Mouse (Mus musculus) lung, adult 18-20 months (tissue): ENCODE data around the gene Acot4.
"Not testable (repeated sequence)": the region's sequence is repeated elsewhere in the genome, so short reads cannot be mapped to it uniquely, and the experiment has no call there.

Source experiments
- DNase-seq, 2 experiments: peaks; one replicate each; pipeline ENCODE4 v3.0.0; 2022; ENCODE audit warnings: mixed read lengths in 2 of 2

Acot4 gene

GRCm38 (mm10) chr12:84038241-84038640 is at the start of gene Acot4:
TSS of gene Acot4 (plus strand) at chr12:84038379.
- DNase-seq: peak; percentile 37 to 42

DNA sequence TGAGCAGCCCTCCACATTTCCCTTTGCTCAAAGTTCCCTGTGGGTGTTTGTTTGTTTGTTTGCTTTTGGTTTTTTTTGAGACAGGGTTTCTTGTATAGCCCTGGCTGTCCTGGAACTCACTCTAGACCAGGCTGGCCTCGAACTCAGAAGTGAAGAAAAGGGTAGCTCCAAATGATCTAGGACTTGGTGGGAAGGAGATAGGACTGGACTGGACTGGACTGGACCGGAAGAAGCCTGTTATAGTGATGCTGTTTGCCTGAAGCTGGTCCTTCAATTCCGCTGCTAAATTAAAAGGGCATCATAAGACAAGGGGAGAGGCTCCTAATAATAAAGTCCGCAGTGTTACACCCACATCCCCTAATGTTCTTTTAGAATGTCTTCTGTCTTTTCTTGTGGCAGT is 49.7 kb upstream of the Acot4 start:
- no peak for DNase-seq

DNA sequence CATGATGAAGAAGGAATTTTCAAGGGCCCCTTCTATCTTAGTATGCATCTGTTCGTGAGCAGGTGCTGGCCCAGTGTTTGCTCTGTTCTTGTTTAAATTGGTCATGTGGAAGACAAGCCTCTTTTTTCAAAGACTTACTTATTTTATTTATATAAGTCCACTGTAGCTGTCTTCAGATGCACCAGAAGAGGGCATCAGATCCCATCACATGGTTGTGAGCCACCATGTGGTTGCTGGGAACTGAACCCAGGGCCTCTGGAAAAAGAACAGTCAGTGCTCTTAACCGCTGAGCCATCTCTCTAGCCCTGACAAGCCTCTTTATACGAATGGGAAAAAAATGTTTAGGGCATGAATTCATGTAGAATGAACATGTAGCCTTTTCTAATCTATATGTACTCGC is 48.8 kb upstream of the Acot4 start:
- DNase-seq: no peak

DNA sequence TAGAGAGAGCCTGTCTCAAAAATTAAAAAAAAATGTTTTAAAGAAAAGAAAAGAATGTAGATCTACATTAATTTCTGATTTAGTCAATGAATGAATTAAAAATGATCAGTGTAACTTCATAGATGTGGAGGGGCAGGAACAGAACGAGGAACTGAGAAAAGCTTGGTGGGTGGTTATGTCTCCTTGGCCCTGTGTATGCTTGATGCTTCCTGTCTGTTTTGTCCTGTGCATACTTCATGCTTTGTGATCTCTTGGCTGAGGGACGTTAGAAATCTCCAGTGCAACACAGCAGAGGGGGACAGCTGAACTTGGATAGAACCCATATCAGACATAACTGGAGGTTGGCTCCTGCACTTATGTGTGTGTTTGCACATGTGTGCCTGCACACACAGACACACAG is 41.0 kb upstream of the Acot4 start:
- no peak for DNase-seq

- DNase-seq: peak in 1 of 2 experiments; percentile 34
These were observed 39.7 kb upstream of the Acot4 start for GRCm38 (mm10) chr12:83998341-83999107.

DNA sequence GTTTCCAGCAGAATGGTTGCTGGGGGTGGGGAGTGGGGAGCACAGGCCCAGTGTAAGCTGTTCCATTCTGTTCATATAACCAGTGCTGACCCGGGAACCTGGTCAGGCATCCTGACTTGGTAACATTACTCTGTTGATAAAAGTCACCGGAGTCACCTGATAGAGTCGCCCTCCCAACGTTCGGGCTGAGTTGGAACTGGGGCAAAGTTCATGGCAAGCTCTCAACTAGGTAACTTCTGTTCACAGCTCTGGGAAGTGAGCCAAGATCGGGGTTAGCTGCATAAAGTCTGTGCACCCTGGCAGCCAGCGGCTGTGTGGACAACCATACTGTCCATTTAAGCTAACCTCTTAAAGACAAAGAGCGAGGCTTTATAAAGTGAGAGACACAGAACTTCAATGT is 38.9 kb upstream of the Acot4 start:
- peak; percentile 80 to 88 for DNase-seq

DNA sequence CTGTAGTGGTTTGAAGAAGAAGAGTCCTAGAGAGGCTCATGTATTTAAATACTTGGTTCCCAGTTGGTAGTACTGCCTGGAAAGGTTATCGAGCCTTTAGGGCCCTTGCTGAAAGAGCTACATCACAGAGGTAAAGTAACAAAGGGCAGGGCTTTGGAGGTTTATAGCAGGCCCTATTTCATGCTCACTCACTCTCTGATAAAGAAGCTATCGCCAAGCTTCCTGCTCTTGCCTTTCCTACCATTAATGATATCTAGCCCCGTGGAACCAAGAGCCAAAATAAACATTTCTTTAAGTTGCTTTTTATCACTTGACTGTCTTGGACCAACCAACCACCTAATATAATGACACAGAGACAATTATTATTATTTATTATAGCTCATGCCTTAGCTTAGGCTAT is 37.8 kb upstream of the Acot4 start:
- DNase-seq: no peak

DNA sequence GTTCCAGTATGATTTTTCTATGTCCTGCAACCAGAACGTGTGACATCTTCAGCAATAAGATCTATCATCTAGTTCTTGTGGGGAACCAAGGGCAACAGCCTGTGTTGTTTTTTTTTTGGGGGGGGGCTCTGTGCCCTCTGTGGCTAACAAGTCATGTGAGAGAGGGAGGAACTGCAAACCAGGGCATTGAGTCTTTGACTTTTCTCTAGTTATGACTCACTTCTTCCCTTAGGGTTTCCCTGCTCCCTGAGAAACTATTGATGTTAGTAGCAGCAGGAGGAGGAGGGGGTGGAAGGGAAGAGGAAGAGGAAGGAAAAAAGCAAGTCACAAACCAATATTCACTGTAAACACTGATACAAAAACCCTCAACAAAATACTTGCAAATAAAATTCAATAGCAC is 34.3 kb upstream of the Acot4 start:
- no peak for DNase-seq

GRCm38 (mm10) chr12:84008251-84008650 is 29.9 kb upstream of the Acot4 start:
- peak; percentile 63 to 68 for DNase-seq

GRCm38 (mm10) chr12:84008729-84009128 is 29.4 kb upstream of the Acot4 start:
- no peak for DNase-seq

DNA sequence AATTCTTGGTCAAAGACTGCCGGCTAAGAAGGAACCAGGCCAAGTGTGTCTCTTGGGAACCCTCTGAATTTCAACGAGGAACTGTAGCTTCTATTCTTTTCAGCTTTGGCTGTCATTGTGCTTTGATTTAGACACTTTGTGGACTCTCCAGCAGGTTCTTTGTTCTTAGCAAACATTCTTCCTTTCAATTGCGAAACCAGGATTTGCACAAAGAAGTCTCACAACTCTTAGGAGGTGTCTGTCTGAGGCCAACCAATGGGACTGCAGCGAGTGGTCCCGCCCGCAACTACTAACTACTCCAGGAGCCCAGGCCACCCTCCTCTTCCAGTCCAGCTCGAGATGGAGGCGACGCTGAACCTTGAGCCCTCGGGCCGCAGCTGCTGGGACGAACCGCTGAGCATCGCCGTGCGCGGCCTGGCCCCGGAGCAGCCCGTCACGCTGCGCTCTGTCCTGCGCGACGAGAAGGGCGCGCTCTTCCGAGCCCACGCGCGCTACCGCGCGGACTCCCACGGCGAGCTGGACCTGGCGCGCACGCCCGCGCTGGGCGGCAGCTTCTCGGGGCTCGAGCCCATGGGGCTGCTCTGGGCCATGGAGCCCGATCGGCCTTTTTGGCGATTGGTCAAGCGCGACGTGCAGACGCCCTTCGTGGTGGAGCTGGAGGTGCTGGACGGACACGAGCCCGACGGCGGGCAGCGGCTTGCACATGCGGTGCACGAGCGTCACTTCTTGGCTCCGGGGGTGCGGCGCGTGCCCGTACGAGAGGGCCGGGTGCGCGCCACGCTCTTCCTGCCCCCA is 28.8 kb upstream of the Acot4 start, which contains the start of gene Acot1:
Gene Acot1 (plus strand): TSS at position 320 of the 795 bp plus-strand sequence.
- peak; percentile 86 to 90 for DNase-seq

DNA sequence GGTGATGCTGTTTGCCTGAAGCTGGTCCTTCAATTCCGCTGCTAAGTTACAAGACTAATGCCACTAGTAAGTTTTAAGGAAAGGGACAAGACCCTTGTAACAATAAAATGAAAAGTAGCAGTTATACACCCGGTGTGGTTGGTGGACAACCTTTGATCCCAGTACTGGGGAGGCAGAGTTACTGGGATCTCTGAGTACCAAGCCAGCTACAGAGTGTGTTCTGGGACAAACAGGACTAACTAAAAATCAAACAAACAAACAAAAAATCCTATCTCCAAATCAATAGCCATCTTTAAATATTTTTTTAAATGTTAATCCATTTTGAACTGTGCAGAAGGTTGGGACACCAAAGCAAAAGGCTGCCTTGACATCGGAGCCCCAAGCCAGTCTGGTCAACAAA is 28.0 kb upstream of the Acot4 start:
- no peak for DNase-seq

GRCm38 (mm10) chr12:84011251-84012040 is 26.7 kb upstream of the Acot4 start:
- DNase-seq: peak; percentile 83 to 88

DNA sequence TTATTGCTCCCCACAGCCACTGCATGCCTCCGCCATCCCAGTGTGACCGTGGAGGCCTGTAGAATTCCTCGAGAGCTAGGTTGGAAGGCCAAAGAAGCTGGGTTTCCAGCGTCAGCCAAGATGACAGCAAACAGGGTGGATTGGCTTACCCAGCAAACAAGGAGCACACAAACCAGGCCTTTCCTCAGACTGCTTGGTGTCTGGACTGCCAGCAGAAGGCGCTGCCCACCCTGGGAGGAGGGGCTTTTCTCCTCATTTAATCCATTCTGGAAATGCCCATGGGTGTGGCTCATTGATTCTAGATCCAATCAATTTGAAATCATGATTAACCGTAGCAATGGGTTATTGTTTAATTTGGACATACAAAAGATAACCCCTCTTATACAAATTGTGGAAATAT is 25.0 kb upstream of the Acot4 start:
- DNase-seq: no peak

GRCm38 (mm10) chr12:84013701-84014100 is 24.5 kb upstream of the Acot4 start:
- no peak for DNase-seq

DNA sequence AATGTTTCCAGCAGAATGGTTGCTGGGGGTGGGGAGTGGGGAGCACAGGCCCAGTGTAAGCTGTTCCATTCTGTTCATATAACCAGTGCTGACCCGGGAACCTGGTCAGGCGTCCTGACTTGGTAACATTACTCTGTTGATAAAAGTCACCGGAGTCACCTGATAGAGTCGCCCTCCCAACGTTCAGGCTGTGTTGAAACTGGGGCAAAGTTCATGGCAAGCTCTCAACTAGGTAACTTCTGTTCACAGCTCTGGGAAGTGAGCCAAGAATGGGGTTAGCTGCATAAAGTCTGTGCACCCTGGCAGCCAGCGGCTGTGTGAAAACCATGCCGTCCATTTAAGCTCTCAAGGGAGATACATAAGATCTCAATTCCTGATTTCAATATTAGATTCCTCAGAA is 17.7 kb upstream of the Acot4 start:
- DNase-seq: peak; percentile 87 to 92

GRCm38 (mm10) chr12:84022266-84022665 is 15.9 kb upstream of the Acot4 start:
- not testable (repeated sequence) for DNase-seq

- DNase-seq: no peak
These were observed 15.0 kb upstream of the Acot4 start for GRCm38 (mm10) chr12:84023052-84023745.

- DNase-seq: no peak
These were observed 12.3 kb upstream of the Acot4 start for GRCm38 (mm10) chr12:84025888-84026287.

DNA sequence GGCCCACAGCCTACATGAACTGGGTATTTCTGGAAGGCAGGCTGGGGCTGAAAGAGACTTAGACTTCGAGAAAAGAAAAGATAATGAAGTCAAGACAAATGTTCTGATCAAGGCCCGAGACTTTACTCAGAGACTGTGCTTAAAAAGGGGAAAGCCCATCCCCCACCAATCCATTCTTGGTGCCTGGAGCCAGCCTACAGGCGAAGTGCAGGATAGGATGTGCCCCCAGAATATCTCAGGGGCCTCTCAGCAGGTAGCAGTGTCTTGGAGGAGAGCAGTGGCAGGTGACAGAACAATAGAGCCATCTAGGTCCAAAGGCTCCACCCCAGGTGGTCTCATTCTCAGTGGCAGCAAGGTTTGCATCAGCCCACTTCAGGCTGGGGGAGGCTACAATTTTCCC is 9.9 kb upstream of the Acot4 start:
- DNase-seq: not testable (repeated sequence)

GRCm38 (mm10) chr12:84029043-84029442 is 9.1 kb upstream of the Acot4 start:
- not testable (repeated sequence) for DNase-seq

DNA sequence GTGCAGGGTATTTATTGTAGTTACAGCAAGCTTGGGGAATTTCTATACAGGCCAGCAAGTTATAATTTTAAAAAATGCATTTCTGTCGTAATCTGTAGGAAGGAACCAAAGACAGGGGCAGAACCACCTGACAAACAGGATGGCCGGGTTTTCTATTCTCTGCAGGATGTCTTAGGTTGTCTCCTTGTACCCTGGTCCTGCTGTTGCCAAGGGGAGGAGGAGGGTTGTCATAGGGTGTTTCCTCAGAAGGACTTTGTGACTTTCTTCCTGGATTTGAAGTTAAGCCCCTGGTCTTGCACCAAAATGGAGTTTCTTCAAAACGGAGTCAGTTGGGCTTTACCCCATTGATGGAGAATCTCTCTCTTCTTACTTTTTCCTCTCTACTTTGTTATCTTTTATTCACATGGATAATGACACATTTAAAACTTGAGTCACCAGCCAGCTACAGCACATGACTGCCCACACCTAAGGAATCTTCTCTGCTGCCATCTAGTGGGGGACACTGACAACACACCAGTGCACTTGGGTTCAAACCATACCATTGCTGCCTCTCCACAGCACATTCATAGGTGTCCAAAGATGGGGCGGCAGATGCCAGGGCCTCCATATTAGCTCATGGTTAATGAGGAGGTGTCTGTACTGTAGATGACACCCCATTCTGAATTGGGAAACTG is 7.4 kb upstream of the Acot4 start:
- DNase-seq: peak; percentile 73 to 83
